Mouse (Mus musculus): ENCODE data around the gene Lrtm2. TPM values are rescaled to one million over a fixed set of nuclear protein-coding genes. Genes with fewer than 3 reads are reported as not detected.

Lrtm2 gene
- 0.01 and 0.02 TPM in 2 replicates for polyA plus RNA-seq (2012; rRNA removed)

DNA sequence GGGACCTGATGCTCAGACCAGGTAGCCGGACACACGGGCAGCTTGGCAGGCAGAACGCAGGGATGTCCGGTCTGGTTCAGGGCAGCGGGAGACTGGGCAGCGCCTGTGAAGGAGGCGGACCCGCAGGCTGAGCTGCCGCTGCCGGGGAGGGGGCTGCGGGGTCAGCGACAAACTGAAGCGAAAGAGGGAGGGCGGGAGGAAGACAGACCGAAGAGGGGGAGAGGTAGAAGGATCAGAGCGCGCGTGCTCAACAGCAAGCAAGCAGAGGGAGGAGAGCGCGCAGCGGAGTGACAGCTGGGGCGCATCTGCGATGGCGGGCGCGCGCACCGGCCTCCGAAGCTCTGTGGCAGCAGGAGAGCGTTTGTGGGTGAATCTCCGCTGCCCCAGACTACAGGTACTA, at the start of gene Lrtm2:
Gene Lrtm2, minus strand, starts transcription at position 261 of the 400 bp plus-strand sequence.

Other genes with a start within 250 kb of the Lrtm2 start
- gene Dcp1b, start 155.5 kb downstream of the Lrtm2 start, polyA plus RNA-seq (2012; rRNA removed): 4.9 and 5.6 TPM in 2 replicates
- gene Cacna1c, start 134.3 kb downstream of the Lrtm2 start, polyA plus RNA-seq (2012; rRNA removed): 0.25 and 0.27 TPM in 2 replicates
- under 0.01 TPM in 1 of 2 replicates, not detected in the other for gene Cacna2d4, start 94.2 kb downstream of the Lrtm2 start, polyA plus RNA-seq (2012; rRNA removed)
- gene Adipor2, start 86.9 kb upstream of the Lrtm2 start, polyA plus RNA-seq (2012; rRNA removed): 17.6 and 20.4 TPM in 2 replicates
- 14.4 and 15.8 TPM in 2 replicates for gene Fbxl14, start 148.9 kb upstream of the Lrtm2 start, polyA plus RNA-seq (2012; rRNA removed)
- gene Wnt5b, start 213.6 kb upstream of the Lrtm2 start, polyA plus RNA-seq (2012; rRNA removed): 0.12 and 0.24 TPM in 2 replicates